Mouse (Mus musculus): ENCODE measurements at regions not wholly inside any gene's neighbourhood (a gene's known extent, or its start where the extent isn't known, plus 50 kb on each side); places are given as distances from the start of the nearest gene placed in this dataset.

- peak; percentile 37 for DNase-seq (ENCODE audit: low read depth)
These were observed 125.6 kb downstream of the Smad6 start for GRCm38 (mm10) chr9:63896073-63896807.

GRCm38 (mm10) chr9:63892235-63892971 is 129.5 kb downstream of the Smad6 start:
- DNase-seq (ENCODE audit: low read depth) = peak; percentile 50
- TF ChIP-seq POLR2A (IDR thresholded peaks at IDR 0.05; ENCODE audit: borderline replicate concordance, extremely low read depth, insufficient read depth, insufficient read length, poor library complexity, severe bottlenecking) (no peak), CTCF (IDR thresholded peaks at IDR 0.05; ENCODE audit: borderline replicate concordance, extremely low read depth, insufficient read depth, insufficient read length) (no peak)

More at GRCm38 (mm10) chr9:63896073-63896807, 125.6 kb downstream of the Smad6 start:
- TF ChIP-seq POLR2A (IDR thresholded peaks at IDR 0.05; ENCODE audit: borderline replicate concordance, extremely low read depth, insufficient read depth, insufficient read length, poor library complexity, severe bottlenecking) = no peak
- no peak for TF ChIP-seq CTCF (IDR thresholded peaks at IDR 0.05; ENCODE audit: borderline replicate concordance, extremely low read depth, insufficient read depth, insufficient read length)

GRCm38 (mm10) chr9:63890717-63891116 is 131.1 kb downstream of the Smad6 start:
- TF ChIP-seq CTCF (IDR thresholded peaks at IDR 0.05; ENCODE audit: borderline replicate concordance, extremely low read depth, insufficient read depth, insufficient read length) = no peak
- TF ChIP-seq POLR2A (IDR thresholded peaks at IDR 0.05; ENCODE audit: borderline replicate concordance, extremely low read depth, insufficient read depth, insufficient read length, poor library complexity, severe bottlenecking) = no peak
- DNase-seq (ENCODE audit: low read depth) = no peak

- DNase-seq (ENCODE audit: low read depth) = no peak
- TF ChIP-seq CTCF (IDR thresholded peaks at IDR 0.05; ENCODE audit: borderline replicate concordance, extremely low read depth, insufficient read depth, insufficient read length) = no peak
- no peak for TF ChIP-seq POLR2A (IDR thresholded peaks at IDR 0.05; ENCODE audit: borderline replicate concordance, extremely low read depth, insufficient read depth, insufficient read length, poor library complexity, severe bottlenecking)
These were observed 131.8 kb upstream of the Smad3 start for GRCm38 (mm10) chr9:63889570-63889969.

GRCm38 (mm10) chr9:63884971-63885370 is 127.2 kb upstream of the Smad3 start:
- TF ChIP-seq POLR2A (IDR thresholded peaks at IDR 0.05; ENCODE audit: borderline replicate concordance, extremely low read depth, insufficient read depth, insufficient read length, poor library complexity, severe bottlenecking) (no peak), CTCF (IDR thresholded peaks at IDR 0.05; ENCODE audit: borderline replicate concordance, extremely low read depth, insufficient read depth, insufficient read length) (no peak)
- no peak for DNase-seq (ENCODE audit: low read depth)

- TF ChIP-seq POLR2A (IDR thresholded peaks at IDR 0.05; ENCODE audit: borderline replicate concordance, extremely low read depth, insufficient read depth, insufficient read length, poor library complexity, severe bottlenecking) (no peak), CTCF (IDR thresholded peaks at IDR 0.05; ENCODE audit: borderline replicate concordance, extremely low read depth, insufficient read depth, insufficient read length) (peak; percentile 42; the same call in 1 of the 2 replicates)
- peak; percentile 51 for DNase-seq (ENCODE audit: low read depth)
These were observed 126.1 kb upstream of the Smad3 start for GRCm38 (mm10) chr9:63883738-63884520.

- TF ChIP-seq CTCF (IDR thresholded peaks at IDR 0.05; ENCODE audit: borderline replicate concordance, extremely low read depth, insufficient read depth, insufficient read length) (peak; percentile 39; the same call in 1 of the 2 replicates), POLR2A (IDR thresholded peaks at IDR 0.05; ENCODE audit: borderline replicate concordance, extremely low read depth, insufficient read depth, insufficient read length, poor library complexity, severe bottlenecking) (no peak)
- no peak for DNase-seq (ENCODE audit: low read depth)
These were observed 123.9 kb upstream of the Smad3 start for GRCm38 (mm10) chr9:63881692-63882091.

GRCm38 (mm10) chr9:63881261-63881563 is 123.4 kb upstream of the Smad3 start:
- peak; percentile 81 for DNase-seq (ENCODE audit: low read depth)
- no peak for TF ChIP-seq CTCF (IDR thresholded peaks at IDR 0.05; ENCODE audit: borderline replicate concordance, extremely low read depth, insufficient read depth, insufficient read length)
- no peak for TF ChIP-seq POLR2A (IDR thresholded peaks at IDR 0.05; ENCODE audit: borderline replicate concordance, extremely low read depth, insufficient read depth, insufficient read length, poor library complexity, severe bottlenecking)

GRCm38 (mm10) chr9:63880487-63881260 is 122.9 kb upstream of the Smad3 start:
- TF ChIP-seq CTCF (IDR thresholded peaks at IDR 0.05; ENCODE audit: borderline replicate concordance, extremely low read depth, insufficient read depth, insufficient read length) (no peak), POLR2A (IDR thresholded peaks at IDR 0.05; ENCODE audit: borderline replicate concordance, extremely low read depth, insufficient read depth, insufficient read length, poor library complexity, severe bottlenecking) (no peak)
- DNase-seq (ENCODE audit: low read depth) = peak; percentile 94

- TF ChIP-seq POLR2A (IDR thresholded peaks at IDR 0.05; ENCODE audit: borderline replicate concordance, extremely low read depth, insufficient read depth, insufficient read length, poor library complexity, severe bottlenecking) (no peak), CTCF (IDR thresholded peaks at IDR 0.05; ENCODE audit: borderline replicate concordance, extremely low read depth, insufficient read depth, insufficient read length) (no peak)
- DNase-seq (ENCODE audit: low read depth) = peak; percentile 89
These were observed 122.1 kb upstream of the Smad3 start for GRCm38 (mm10) chr9:63879710-63880428.
